18 mouse cellular contexts compared by ENCODE assay signal in the genomic region with DNA sequence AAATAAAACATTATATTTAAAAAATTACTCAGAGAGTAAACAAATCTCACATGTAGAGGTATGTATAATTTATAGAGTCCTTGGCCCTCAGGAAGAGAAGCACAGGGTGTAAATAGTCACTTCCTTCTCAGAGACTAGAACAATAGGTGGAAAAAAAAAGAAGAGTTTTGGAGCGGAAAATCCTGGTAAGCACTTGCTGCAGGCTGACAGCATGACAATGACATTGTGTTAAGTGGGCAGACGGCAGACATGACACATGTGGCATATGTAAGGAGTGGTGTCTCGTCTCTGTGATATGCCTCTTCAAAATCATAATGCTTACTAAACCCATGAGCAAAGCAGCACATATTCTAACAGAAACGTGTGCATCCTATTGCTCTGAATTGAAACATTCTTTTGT.
DNase-seq lines count a peak whose midpoint lies in the region; ATAC-seq and TF ChIP-seq lines count a peak whose summit lies in the region.
"Had no signal": no experiment of that assay in that cellular context is flagged by ENCODE, and none has a peak within 500 bp of the region (broad histone marks: within the 10 kb centered on the region; RNA-seq: fewer than 3 reads in every experiment).

No protein-coding gene starts in this region.

- WGBS in heart, postnatal 0 days: 28% methylated on average over 4 of the region's 4 CpGs

- no peak for TF ChIP-seq EP300 in heart, postnatal 0 days (IDR thresholded peaks at IDR 0.05; ENCODE audit: low read depth)

- H3K36me3 ChIP-seq in heart, postnatal 0 days (replicated peaks; ENCODE audit: control insufficient read depth, insufficient read depth, low read length): no peaks in the 10 kb centered on the region
- H3K36me3 ChIP-seq: embryonic facial prominence, embryonic 15.5 days; heart, embryonic 15.5 days; limb, embryonic 15.5 days had no signal

- no peak overlapping the region for H3K9ac ChIP-seq in heart, postnatal 0 days (replicated peaks; ENCODE audit: low read depth, low read length)
- H3K9ac ChIP-seq: embryonic facial prominence, embryonic 15.5 days; heart, embryonic 15.5 days; limb, embryonic 15.5 days had no signal

- no peak for TF ChIP-seq CTCF in heart, postnatal 0 days (IDR thresholded peaks at IDR 0.05; ENCODE audit: low read depth)

- intact Hi-C loops in heart, postnatal 36 days (cut with DNase I): no loop called here

- 0 out of 2 replicates have a peak, but pooled peaks have one; percentile 17 for ATAC-seq in heart, postnatal 0 days (ENCODE audit: insufficient read depth, low read depth)
- ATAC-seq in activated CD4-positive, CD25-positive, alpha-beta regulatory T cell, adult 4 months: peak; percentile 59
- ATAC-seq: hindbrain, embryonic 16.5 days had no signal

- H3K27me3 ChIP-seq in heart, postnatal 0 days (ENCODE audit: control insufficient read depth, insufficient read depth, low read length): no peaks in the 10 kb centered on the region
- H3K27me3 ChIP-seq: embryonic facial prominence, embryonic 15.5 days; heart, embryonic 15.5 days; limb, embryonic 15.5 days had no signal

- peak; percentile 13 for DNase-seq in heart, postnatal 0 days (ENCODE audit: low spot score)
- no peak for DNase-seq in heart, postnatal 36 days
- DNase-seq in CD4-positive, CD25-positive, alpha-beta regulatory T cell, adult 2 months (ENCODE audit: low read depth, low spot score): peak; percentile 47
- DNase-seq in lung, postnatal 4 days: peak; percentile 7 to 20
- DNase-seq in gastrocnemius, postnatal 4 days (ENCODE audit: low spot score in 2 of 2): no peak
- DNase-seq in thymus, postnatal 0 days (ENCODE audit: low spot score): no peak
- DNase-seq: adrenal gland, postnatal 10 days; cerebellum, postnatal 14 days; gastrocnemius, postnatal 14 days; kidney, adult 8-10 months; right cerebral cortex, postnatal 25 days; thymus, adult 2 months had no signal

- no peaks in the 10 kb centered on the region for H3K9me3 ChIP-seq in heart, postnatal 0 days (replicated peaks; ENCODE audit: control insufficient read depth, low read length)
- H3K9me3 ChIP-seq: embryonic facial prominence, embryonic 15.5 days; heart, embryonic 15.5 days; limb, embryonic 15.5 days had no signal

- H3K4me2 ChIP-seq in heart, postnatal 0 days (ENCODE audit: low read depth, low read length): no peak overlapping the region
- H3K4me2 ChIP-seq: embryonic facial prominence, embryonic 15.5 days; heart, embryonic 15.5 days; limb, embryonic 15.5 days had no signal

- no peaks in the 10 kb centered on the region for H3K4me1 ChIP-seq in heart, postnatal 0 days (ENCODE audit: control insufficient read depth, insufficient read depth)
- H3K4me1 ChIP-seq: embryonic facial prominence, embryonic 15.5 days; heart, embryonic 15.5 days; limb, embryonic 15.5 days had no signal

- no peak overlapping the region for H3K27ac ChIP-seq in heart, postnatal 0 days (ENCODE audit: low read depth)
- H3K27ac ChIP-seq: embryonic facial prominence, embryonic 15.5 days; heart, embryonic 15.5 days; limb, embryonic 15.5 days; macrophage had no signal

- H3K4me3 ChIP-seq in heart, postnatal 0 days (ENCODE audit: low read depth, low read length): no peak overlapping the region
- H3K4me3 ChIP-seq: embryonic facial prominence, embryonic 15.5 days; heart, embryonic 15.5 days; limb, embryonic 15.5 days had no signal

Comparison
In these comparisons a context has a peak if more than half of its experiments do, and no peak if none do; other contexts are left out.
1. DNase-seq: peak in heart, postnatal 0 days (single experiment), CD4-positive, CD25-positive, alpha-beta regulatory T cell, adult 2 months (single experiment) and lung, postnatal 4 days (2 of 2); none in heart, postnatal 36 days (0 of 2), gastrocnemius, postnatal 4 days (0 of 2) and thymus, postnatal 0 days (single experiment).